In genomic region chr2:95136636-95137035, GRCm38 (mm10) we compare ENCODE assay signal across 17 mouse cellular contexts.
A peak's percentile ranks its signal among the peaks of the same experiment; 100 is the strongest.
DNase-seq lines count a peak whose midpoint lies in the region; TF ChIP-seq lines count a peak whose summit lies in the region.
"Had no signal": no experiment of that assay in that cellular context is flagged by ENCODE, and none has a peak within 500 bp of the region (broad histone marks: within the 10 kb centered on the region; RNA-seq: fewer than 3 reads in every experiment).

No protein-coding gene starts in this region.

- intact Hi-C loops in left cerebral cortex, postnatal 14 days (cut with DNase I) = no loop called here
- intact Hi-C loops in left cerebral cortex, adult 2 months (cut with DNase I) = no loop called here

- H3K4me3 ChIP-seq in left cerebral cortex, adult 2 months = no peak overlapping the region
- H3K4me3 ChIP-seq: embryonic facial prominence, embryonic 10.5 days; heart, embryonic 13.5 days; neural tube, embryonic 13.5 days had no signal

- TF ChIP-seq CTCF in left cerebral cortex, adult 2 months (IDR thresholded peaks at IDR 0.05) = no peak

- no peak overlapping the region for H3K27ac ChIP-seq in left cerebral cortex, adult 2 months
- H3K27ac ChIP-seq: embryonic facial prominence, embryonic 10.5 days; heart, embryonic 13.5 days; neural tube, embryonic 13.5 days had no signal

- peak; percentile 5 to 28 for DNase-seq in left cerebral cortex, postnatal 14 days (ENCODE audit: low spot score in 2 of 2)
- no peak for DNase-seq in left cerebral cortex, adult 2 months (ENCODE audit: extremely low spot score in 1 of 2, low spot score in 2 of 2)
- peak; percentile 14 to 24 for DNase-seq in frontal cortex, postnatal 14 days (ENCODE audit: low spot score in 2 of 2)
- DNase-seq in layer of hippocampus, postnatal 25 days (ENCODE audit: extremely low spot score in 1 of 2, low spot score in 1 of 2) = peak; percentile 12 to 23
- DNase-seq in telencephalon, adult 2 months (ENCODE audit: low read depth, low spot score) = peak; percentile 52
- DNase-seq in thymus, postnatal 0 days (ENCODE audit: low spot score) = no peak
- no peak for DNase-seq in kidney, adult 8-10 months
- DNase-seq: adrenal gland, adult 2 months; cerebellum, adult 9-11 months; gastrocnemius, postnatal 36 days; kidney, postnatal 14 days; liver; lung, embryonic 14.5 days; thymus, postnatal 25 days had no signal

Comparison
In these comparisons a context has a peak if more than half of its experiments do, and no peak if none do; other contexts are left out.
1. DNase-seq: peak in left cerebral cortex, postnatal 14 days (2 of 2), frontal cortex, postnatal 14 days (2 of 2), layer of hippocampus, postnatal 25 days (2 of 2) and telencephalon, adult 2 months (single experiment); none in left cerebral cortex, adult 2 months (0 of 2), thymus, postnatal 0 days (single experiment) and kidney, adult 8-10 months (0 of 2).